Mouse (Mus musculus) telencephalon, adult 2 months (tissue): ENCODE results near the gene Nrn1l.

Experiments
- DNase-seq: peaks from one replicate; pipeline ENCODE4 v3.0.0-alpha.2; 2011; ENCODE audit warnings: low read depth, low spot score

Nrn1l gene

GRCm38 (mm10) chr8:105890870-105891269 lies 2.5 kb upstream of the Nrn1l start:
- DNase-seq, result no peak

GRCm38 (mm10) chr8:105892432-105892831 lies 935 bp upstream of the Nrn1l start:
- DNase-seq, result no peak

- DNase-seq, result no peak
Measured at GRCm38 (mm10) chr8:105897801-105898480, 4.6 kb downstream of the Nrn1l start.

DNA sequence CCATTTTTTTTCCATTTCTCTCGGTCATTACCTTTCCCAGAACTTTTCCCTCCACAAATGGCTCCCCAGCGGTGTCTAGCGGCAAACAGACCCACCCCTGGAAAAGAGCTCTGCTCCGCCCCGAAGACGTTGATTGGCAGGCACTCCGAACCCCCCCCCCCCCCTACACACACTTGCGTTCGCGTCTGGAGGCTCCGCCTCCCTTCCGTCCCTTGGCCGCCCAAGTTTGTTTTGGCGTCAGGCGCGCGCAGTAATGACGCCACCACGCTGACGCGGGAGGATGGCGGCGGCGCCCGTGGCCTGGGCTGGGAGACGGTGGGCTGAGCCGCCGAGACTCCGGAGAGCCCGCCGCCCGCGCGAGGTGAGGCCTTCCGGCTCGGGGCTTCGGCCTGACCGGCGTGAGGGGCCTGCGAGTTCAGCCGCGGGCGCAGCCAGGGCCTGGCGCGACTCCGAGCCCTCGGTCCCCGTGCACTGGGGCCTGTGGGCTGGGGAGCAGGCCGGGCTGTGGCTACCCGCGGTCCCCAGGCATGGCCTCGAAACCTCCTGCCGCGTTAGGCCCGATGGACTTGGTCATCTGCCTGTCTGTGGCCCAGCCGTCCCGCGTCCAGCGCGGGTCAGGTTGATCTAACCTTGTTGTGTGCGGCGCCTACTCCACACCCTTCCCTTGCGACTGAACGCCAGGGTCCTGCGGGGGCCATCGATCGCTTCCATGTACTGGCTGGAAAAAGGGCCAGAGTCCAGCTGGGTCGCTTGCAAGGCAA lies 7.0 kb downstream of the Nrn1l start, which contains the start of gene Pskh1:
Pskh1 (plus strand) TSS at position 262 of the 761 bp plus-strand sequence.
- peak; percentile 87 for DNase-seq

DNA sequence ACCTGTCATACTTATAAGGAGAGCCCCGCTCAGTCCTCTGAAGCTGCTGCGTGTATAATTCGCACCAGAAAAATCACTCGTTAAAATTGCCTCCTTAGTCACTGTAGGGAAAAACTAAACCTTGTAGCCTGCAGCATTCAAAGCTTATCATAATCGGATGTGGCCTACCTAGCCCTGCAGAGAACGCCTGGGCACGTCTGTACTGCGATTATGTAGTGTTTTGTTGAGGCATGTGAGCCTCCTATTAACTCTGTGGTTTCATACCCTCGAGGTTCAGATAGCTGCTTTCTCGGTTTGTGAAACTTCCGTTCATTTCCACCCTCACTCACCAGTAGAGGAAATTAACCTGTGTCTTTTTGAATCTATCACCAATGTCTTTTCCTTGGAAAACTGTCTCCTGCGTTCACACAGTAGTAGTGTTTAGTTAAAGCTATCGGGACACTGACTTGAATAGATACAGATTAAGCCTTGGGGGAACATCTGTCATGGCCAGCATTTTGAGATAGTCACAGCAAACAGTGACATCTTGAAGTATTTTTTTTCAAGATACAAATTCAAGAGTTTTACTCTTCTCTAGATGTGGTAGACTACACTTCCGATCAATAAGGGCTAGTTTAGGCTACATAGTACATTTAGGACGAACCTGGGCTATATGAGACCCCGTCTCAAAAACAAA lies 7.7 kb downstream of the Nrn1l start:
- DNase-seq, result no peak

- DNase-seq, result no peak
Measured at GRCm38 (mm10) chr8:105919390-105919789, 26.0 kb downstream of the Nrn1l start.

GRCm38 (mm10) chr8:105925123-105925522 lies 31.8 kb downstream of the Nrn1l start:
- DNase-seq, result no peak

- DNase-seq, result no peak
Measured at GRCm38 (mm10) chr8:105930602-105931001, 37.2 kb downstream of the Nrn1l start.

DNA sequence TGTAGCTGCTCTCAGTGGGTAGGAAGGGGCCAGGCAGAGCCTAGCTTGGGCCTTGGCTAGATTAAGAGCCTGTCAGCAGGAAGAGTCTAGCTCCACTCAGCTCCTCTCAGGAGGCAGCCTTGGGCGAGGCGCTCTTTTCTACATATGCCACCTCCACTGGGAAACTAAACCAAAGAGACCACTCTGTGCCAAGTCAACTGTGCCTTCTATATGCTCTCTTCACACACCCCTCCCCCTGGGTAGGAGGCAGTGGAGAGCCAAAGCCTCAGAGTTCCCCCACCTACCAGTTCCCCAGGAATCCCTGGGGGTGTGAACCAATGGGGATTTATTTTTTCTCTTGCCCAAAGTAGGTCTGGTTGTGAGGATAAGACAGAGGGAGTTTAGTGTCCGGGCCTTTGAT lies 37.9 kb downstream of the Nrn1l start:
- DNase-seq, result peak; percentile 81

DNA sequence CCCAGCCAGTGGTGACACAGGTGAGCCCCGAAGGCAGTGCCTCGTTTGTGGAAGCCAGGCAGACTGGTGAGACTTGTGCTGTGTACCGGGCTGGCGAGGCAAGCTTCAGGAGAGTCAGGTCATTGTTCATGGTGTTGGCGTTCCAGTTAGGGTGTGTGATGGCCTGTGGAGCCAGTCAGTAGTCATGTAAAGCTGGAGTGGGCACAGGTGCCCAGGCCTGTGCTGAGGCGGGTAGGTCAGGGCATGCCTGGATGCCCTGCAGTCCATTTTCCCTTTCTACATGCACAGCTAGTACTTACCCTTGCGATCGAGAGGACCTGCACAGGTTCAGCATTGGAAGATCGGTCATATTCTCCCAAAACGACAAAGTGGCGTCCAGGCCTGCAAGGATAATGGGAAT lies 39.2 kb downstream of the Nrn1l start:
- no peak for DNase-seq

- DNase-seq, result no peak
Measured at GRCm38 (mm10) chr8:105933762-105934161, 40.4 kb downstream of the Nrn1l start, which contains the start of gene Ctrl. Gene Ctrl, minus strand, starts transcription at chr8:105933862.

DNA sequence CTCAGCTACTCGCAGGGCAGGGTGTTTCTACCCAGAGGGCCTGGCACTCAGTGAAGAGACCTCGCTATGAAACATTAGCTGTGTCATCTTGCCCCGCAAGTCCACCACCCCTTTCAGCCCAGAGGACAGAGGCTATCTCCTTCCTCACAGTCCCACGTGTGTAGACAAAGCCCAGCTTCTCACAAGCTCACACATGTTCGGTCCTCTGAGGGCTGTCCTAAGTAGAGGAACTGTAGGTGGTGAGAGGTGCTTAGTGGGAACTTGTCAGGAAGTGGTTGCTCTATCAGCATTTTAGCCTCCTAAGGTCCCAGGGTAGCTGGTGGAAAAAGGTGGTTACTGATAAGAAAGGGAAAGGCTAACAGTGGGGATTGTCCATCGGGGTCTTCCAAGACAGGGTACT lies 41.7 kb downstream of the Nrn1l start:
- no peak for DNase-seq

DNA sequence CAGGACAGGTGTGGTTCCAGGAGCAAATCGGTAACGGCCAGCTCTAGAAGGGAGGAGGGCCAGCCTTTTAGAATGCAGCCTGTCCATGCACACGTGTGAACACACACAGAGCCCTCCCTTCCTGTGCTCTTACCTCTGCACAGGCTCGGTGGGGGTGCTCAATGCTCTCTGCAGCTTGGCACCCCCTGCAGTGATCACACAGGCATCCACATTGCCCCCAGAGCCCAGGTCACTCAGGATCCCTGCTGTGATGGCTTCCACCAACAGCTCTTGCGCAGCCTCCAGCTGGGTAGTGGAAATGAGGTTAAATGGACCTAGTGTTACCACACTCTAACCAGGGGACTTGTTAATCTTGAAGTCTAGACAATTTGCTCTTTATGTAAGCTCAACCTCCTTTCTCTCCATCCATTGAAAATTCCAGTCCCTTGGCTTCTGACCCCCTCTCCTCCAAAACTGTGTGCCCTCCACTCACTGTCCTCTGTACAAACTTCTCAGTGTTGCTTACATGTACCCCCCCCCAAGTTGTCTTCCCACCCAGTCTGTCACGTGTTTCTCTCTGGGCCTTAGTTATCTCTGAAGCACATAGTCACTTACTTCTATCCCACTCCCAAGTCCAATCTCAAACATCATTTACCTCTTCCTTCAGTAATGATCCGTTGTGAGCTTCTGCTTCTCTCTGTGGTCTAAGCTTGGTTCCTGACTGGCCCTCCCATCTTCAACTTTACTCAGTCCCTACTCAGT lies 42.7 kb downstream of the Nrn1l start:
- no peak for DNase-seq

DNA sequence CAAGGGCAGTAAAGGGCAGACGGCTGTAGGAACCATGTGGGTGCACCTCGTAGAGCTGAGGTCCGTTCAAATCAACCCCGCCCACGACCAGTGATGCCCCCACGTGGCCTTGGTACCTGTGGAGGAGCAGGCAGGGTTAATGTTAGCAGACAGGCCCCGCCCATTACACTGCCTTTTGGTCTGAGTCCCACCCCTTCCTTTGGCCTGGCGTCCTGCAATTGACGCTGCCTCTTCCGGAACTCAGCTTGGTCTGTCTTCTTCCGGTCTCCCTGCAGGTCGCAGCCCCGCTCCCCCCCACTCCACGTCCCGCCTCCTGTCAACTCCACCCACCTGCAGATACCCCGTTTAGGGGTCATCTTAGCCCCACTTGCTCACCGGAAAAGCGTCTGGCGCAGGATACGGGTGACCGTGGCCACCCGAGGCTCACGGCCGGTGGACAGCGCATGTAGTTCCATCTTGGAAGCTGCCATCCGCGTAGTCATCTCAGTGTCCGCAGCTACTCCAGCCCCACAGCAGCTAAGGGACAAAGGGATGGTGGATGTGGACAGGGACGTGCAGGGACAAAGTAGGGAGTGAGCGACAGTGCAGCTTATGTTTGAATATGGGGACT lies 43.6 kb downstream of the Nrn1l start:
- DNase-seq, result peak; percentile 89

DNA sequence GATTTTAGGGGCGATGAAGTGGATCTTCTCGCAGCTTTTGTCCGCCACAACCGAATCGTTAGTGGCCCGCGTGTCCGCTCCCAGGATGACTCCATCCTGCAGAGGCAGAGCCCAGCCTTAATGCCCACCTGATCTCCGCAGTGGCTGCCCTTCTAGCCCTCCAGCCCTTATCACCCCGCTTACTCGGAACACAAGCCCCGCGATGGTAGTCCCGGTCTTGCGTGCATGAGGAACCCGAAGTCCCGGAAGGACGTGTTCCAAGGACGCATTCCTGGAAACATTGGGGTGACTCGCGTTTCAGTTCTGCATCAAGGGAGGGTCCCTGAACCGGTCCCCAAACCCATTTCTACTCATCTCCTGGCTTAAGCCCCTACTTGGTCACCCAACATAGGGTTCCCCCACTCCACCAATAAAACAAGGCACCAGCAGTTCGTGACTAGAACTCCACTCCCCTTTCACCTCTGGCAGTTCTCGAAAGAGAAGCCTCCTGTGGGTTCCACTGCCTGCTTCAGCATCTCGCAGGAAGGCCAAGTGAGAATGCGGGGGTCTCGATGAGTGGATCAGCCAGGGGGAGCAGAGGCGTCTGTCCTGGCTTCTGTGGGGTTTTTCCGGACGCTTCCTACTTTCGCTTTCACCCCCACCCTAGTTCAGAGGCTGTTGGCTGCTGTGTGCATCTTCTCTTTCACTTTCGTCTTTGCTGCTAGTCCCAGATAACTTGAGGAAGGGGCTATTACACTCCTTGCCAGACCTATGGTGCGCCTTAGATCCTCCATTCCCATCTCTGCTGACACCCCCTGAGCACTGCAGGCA lies 44.3 kb downstream of the Nrn1l start:
- no peak for DNase-seq

- no peak for DNase-seq
Measured at GRCm38 (mm10) chr8:105938306-105938669, 44.9 kb downstream of the Nrn1l start, which contains the start of gene Psmb10. Gene Psmb10, minus strand, starts transcription at chr8:105938444.

GRCm38 (mm10) chr8:105942026-105942425 lies 48.7 kb downstream of the Nrn1l start:
- no peak for DNase-seq

- DNase-seq, result no peak
Measured at GRCm38 (mm10) chr8:105942542-105942941, 49.2 kb downstream of the Nrn1l start.

- no peak for DNase-seq
Measured at GRCm38 (mm10) chr8:105943321-105943739, 50.0 kb downstream of the Nrn1l start, which contains the start of gene Lcat. Gene Lcat, minus strand, starts transcription at chr8:105943382.
